Mouse (Mus musculus) lung, embryonic 15.5 days (tissue): Measurements from ENCODE around the gene Glipr1l1. TPM values are rescaled to one million over a fixed set of nuclear protein-coding genes. Genes with fewer than 3 reads are reported as not detected.
"Not testable (repeated sequence)": the region's sequence is repeated elsewhere in the genome, so short reads cannot be mapped to it uniquely, and the experiment has no call there.

ENCODE experiments used
- ATAC-seq: fragments of 200-750 bp; cut with Nextera tagmentation; 2 replicates; pipeline ENCODE4 v1.8.0; 2017; ENCODE audit warnings: moderate number of reproducible peaks, borderline replicate concordance; ENCODE audit not compliant: low FRiP score, low TSS enrichment; ENCODE audit errors: extremely low read depth
- H3K27ac ChIP-seq: fragments of 300-500 bp; sonication (generic); 2 replicates; pipeline ENCODE4 v1.5.1; 2015; ENCODE audit warnings: moderate library complexity, mild to moderate bottlenecking, inconsistent platforms
- H3K27me3 ChIP-seq: fragments of 300-500 bp; sonication (generic); 2 replicates; pipeline ENCODE4 v1.6.1; 2015; ENCODE audit warnings: inconsistent platforms
- H3K36me3 ChIP-seq: fragments of 300-500 bp; sonication (generic); 2 replicates; pipeline ENCODE4 v1.6.1; 2015; ENCODE audit warnings: inconsistent platforms
- H3K4me1 ChIP-seq: fragments of 300-500 bp; sonication (generic); 2 replicates; pipeline ENCODE4 v1.6.1; 2015; ENCODE audit warnings: inconsistent platforms
- H3K4me2 ChIP-seq: fragments of 300-500 bp; sonication (generic); 2 replicates; pipeline ENCODE4 v1.6.1; 2015; ENCODE audit warnings: inconsistent platforms, mild to moderate bottlenecking, moderate library complexity
- H3K4me3 ChIP-seq: fragments of 300-500 bp; sonication (generic); 2 replicates; pipeline ENCODE4 v1.5.1; 2015; ENCODE audit warnings: mild to moderate bottlenecking, inconsistent platforms
- H3K9ac ChIP-seq: fragments of 300-500 bp; sonication (generic); 2 replicates; pipeline ENCODE4 v1.6.1; 2015; ENCODE audit warnings: inconsistent platforms
- H3K9me3 ChIP-seq: fragments of 300-500 bp; sonication (generic); 2 replicates; pipeline ENCODE4 v1.6.1; 2016; ENCODE audit warnings: inconsistent platforms
- WGBS: fragments of 180-500 bp; shearing (Covaris S2); methylation state at CpG from one replicate; pipeline ENCODE4 v1.1.7; 2015; 5-methylcytosine and 5-hydroxymethylcytosine counted together
- polyA plus RNA-seq: library from polyadenylated mRNA; unstranded; fragments of >200 nt; fragmentation: Nextera tagmentation; extraction: Ambion mirVana; gene quantifications from 2 replicates; pipeline ENCODE4 v1.2.1, GENCODE M21; 2015

Gene Glipr1l1
- polyA plus RNA-seq = not detected in 2 replicates

GRCm38 (mm10) chr10:112059702-112060582 is at the start of gene Glipr1l1:
TSS of gene Glipr1l1 (plus strand) at chr10:112060189.
- no peaks in the 10 kb centered on the region for H3K9me3 ChIP-seq
- H3K4me3 ChIP-seq = no peak within 1 kb of the TSS
- no peaks in the 10 kb centered on the region for H3K27me3 ChIP-seq
- no peaks in the 10 kb centered on the region for H3K36me3 ChIP-seq
- no peaks in the 10 kb centered on the region for H3K4me1 ChIP-seq
- no peak within 1 kb of the TSS for H3K9ac ChIP-seq
- no peak within 1 kb of the TSS for H3K27ac ChIP-seq
- ATAC-seq = peak; percentile 80; the same call in 1 of the 2 replicates
- 55% methylated on average over 14 of the region's 14 CpGs for WGBS
- no peak within 1 kb of the TSS for H3K4me2 ChIP-seq

- Histone ChIP-seq H3K36me3 (no peaks in the 10 kb centered on the region), H3K4me1 (no peaks in the 10 kb centered on the region), H3K27me3 (no peaks in the 10 kb centered on the region), H3K9ac (no peak overlapping the region), H3K27ac (no peak overlapping the region), H3K4me3 (no peak overlapping the region), H3K4me2 (no peak overlapping the region), H3K9me3 (no peaks in the 10 kb centered on the region)
- ATAC-seq = no peak
- 56% methylated on average over 2 of the region's 2 CpGs for WGBS
Measured at GRCm38 (mm10) chr10:112023585-112023984, 36.4 kb upstream of the Glipr1l1 start.

- 67% methylated on average over 3 of the region's 3 CpGs for WGBS
- not testable (repeated sequence) for H3K4me1 ChIP-seq, H3K27me3 ChIP-seq, H3K27ac ChIP-seq, ATAC-seq, H3K36me3 ChIP-seq, H3K9me3 ChIP-seq, H3K4me2 ChIP-seq, H3K4me3 ChIP-seq, H3K9ac ChIP-seq
Measured at GRCm38 (mm10) chr10:112028689-112029088, 31.3 kb upstream of the Glipr1l1 start.

- ATAC-seq, H3K27me3 ChIP-seq, H3K4me1 ChIP-seq, H3K36me3 ChIP-seq, H3K9ac ChIP-seq, H3K9me3 ChIP-seq, H3K27ac ChIP-seq, H3K4me3 ChIP-seq, H3K4me2 ChIP-seq: not testable (repeated sequence)
- WGBS = 76% methylated on average over 9 of the region's 9 CpGs
Measured at GRCm38 (mm10) chr10:112043523-112043922, 16.5 kb upstream of the Glipr1l1 start.

- H3K36me3 ChIP-seq, H3K9ac ChIP-seq, H3K4me1 ChIP-seq, H3K4me2 ChIP-seq, ATAC-seq, H3K4me3 ChIP-seq, H3K9me3 ChIP-seq, H3K27ac ChIP-seq, H3K27me3 ChIP-seq: not testable (repeated sequence)
- WGBS = 54% methylated on average over 14 of the region's 14 CpGs
Measured at GRCm38 (mm10) chr10:112044283-112044682, 15.7 kb upstream of the Glipr1l1 start.

GRCm38 (mm10) chr10:112051220-112051619 is 8.8 kb upstream of the Glipr1l1 start:
- no peak for ATAC-seq
- Histone ChIP-seq H3K4me1 (no peaks in the 10 kb centered on the region), H3K27ac (no peak overlapping the region), H3K9me3 (no peaks in the 10 kb centered on the region), H3K4me2 (no peak overlapping the region), H3K4me3 (no peak overlapping the region), H3K36me3 (no peaks in the 10 kb centered on the region), H3K27me3 (no peaks in the 10 kb centered on the region), H3K9ac (no peak overlapping the region)

GRCm38 (mm10) chr10:112051956-112052355 is 8.0 kb upstream of the Glipr1l1 start:
- not testable (repeated sequence) for H3K27ac ChIP-seq, H3K4me2 ChIP-seq, H3K9ac ChIP-seq, H3K36me3 ChIP-seq, H3K4me3 ChIP-seq, H3K27me3 ChIP-seq, H3K4me1 ChIP-seq, ATAC-seq, H3K9me3 ChIP-seq
- WGBS = 54% methylated on average over 2 of the region's 2 CpGs

- not testable (repeated sequence) for H3K4me3 ChIP-seq, H3K27me3 ChIP-seq, H3K27ac ChIP-seq, ATAC-seq, H3K9me3 ChIP-seq, H3K4me1 ChIP-seq, H3K36me3 ChIP-seq, H3K4me2 ChIP-seq, H3K9ac ChIP-seq
- WGBS = 80% methylated on average over 6 of the region's 6 CpGs
Measured at GRCm38 (mm10) chr10:112060583-112060934, 570 bp downstream of the Glipr1l1 start.

GRCm38 (mm10) chr10:112080044-112080443 is 20.1 kb downstream of the Glipr1l1 start:
- no peak overlapping the region for H3K4me3 ChIP-seq
- no peaks in the 10 kb centered on the region for H3K36me3 ChIP-seq
- no peaks in the 10 kb centered on the region for H3K4me1 ChIP-seq
- H3K9ac ChIP-seq = no peak overlapping the region
- WGBS = 21% methylated on average over 2 of the region's 2 CpGs
- H3K27ac ChIP-seq = no peak overlapping the region
- no peak for ATAC-seq
- no peaks in the 10 kb centered on the region for H3K27me3 ChIP-seq
- no peaks in the 10 kb centered on the region for H3K9me3 ChIP-seq
- no peak overlapping the region for H3K4me2 ChIP-seq

- Histone ChIP-seq H3K4me2 (no peak within 1 kb of the TSS), H3K4me1 (no peaks in the 10 kb centered on the region), H3K27ac (no peak within 1 kb of the TSS), H3K9me3 (no peaks in the 10 kb centered on the region), H3K4me3 (no peak within 1 kb of the TSS), H3K9ac (no peak within 1 kb of the TSS), H3K27me3 (no peaks in the 10 kb centered on the region), H3K36me3 (no peaks in the 10 kb centered on the region)
- WGBS = 94% methylated on average over 14 of the region's 14 CpGs
- ATAC-seq = no peak
Measured at GRCm38 (mm10) chr10:112083157-112083556, 23.2 kb downstream of the Glipr1l1 start, which contains the start of gene Glipr1l2. TSS of gene Glipr1l2 (plus strand) at chr10:112083354.

GRCm38 (mm10) chr10:112105785-112106184 is 45.8 kb downstream of the Glipr1l1 start:
- H3K9ac ChIP-seq, H3K27ac ChIP-seq, H3K27me3 ChIP-seq, H3K4me2 ChIP-seq, ATAC-seq, H3K4me1 ChIP-seq, H3K9me3 ChIP-seq, H3K4me3 ChIP-seq, H3K36me3 ChIP-seq: not testable (repeated sequence)
- WGBS = 3% methylated on average over 5 of the region's 5 CpGs

- no peak for ATAC-seq
- Histone ChIP-seq H3K27me3 (no peaks in the 10 kb centered on the region), H3K9me3 (no peaks in the 10 kb centered on the region)
Measured at GRCm38 (mm10) chr10:112110401-112110800, 50.4 kb downstream of the Glipr1l1 start.

More at GRCm38 (mm10) chr10:112110401-112110800, 50.4 kb downstream of the Glipr1l1 start:
- no peaks in the 10 kb centered on the region for H3K36me3 ChIP-seq
- no peak overlapping the region for H3K4me3 ChIP-seq
- no peak overlapping the region for H3K9ac ChIP-seq
- no peak overlapping the region for H3K4me2 ChIP-seq
- H3K27ac ChIP-seq = no peak overlapping the region
- no peaks in the 10 kb centered on the region for H3K4me1 ChIP-seq
- WGBS = 83% methylated on average over 7 of the region's 7 CpGs
